Mouse (Mus musculus) stomach, postnatal 0 days (tissue): ENCODE results near the gene Afmid. TPM values are rescaled to one million over a fixed set of nuclear protein-coding genes. Genes with fewer than 3 reads are reported as not detected.

Experiments
- ATAC-seq: fragments of 200-750 bp; cut with Nextera tagmentation; 2 replicates; pipeline ENCODE4 v1.8.0; 2017; ENCODE audit not compliant: low FRiP score, low TSS enrichment
- DNase-seq: peaks from one replicate; pipeline ENCODE4 v3.0.0-alpha.2; 2016; ENCODE audit warnings: low spot score
- H3K27ac ChIP-seq: fragments of 300-500 bp; sonication (generic); replicated peaks from 2 replicates; pipeline ENCODE4 v1.5.1; 2014; ENCODE audit warnings: mild to moderate bottlenecking, control low read depth
- H3K27me3 ChIP-seq: fragments of 300-500 bp; sonication (generic); 2 replicates; pipeline ENCODE4 v1.6.1; 2014; ENCODE audit warnings: low read length; ENCODE audit not compliant: control insufficient read depth, insufficient read depth
- H3K36me3 ChIP-seq: fragments of 300-500 bp; sonication (generic); 2 replicates; pipeline ENCODE4 v1.6.1; 2014; ENCODE audit warnings: low read length, mixed read lengths; ENCODE audit not compliant: control insufficient read depth, insufficient read depth
- H3K4me1 ChIP-seq: fragments of 300-500 bp; sonication (generic); replicated peaks from 2 replicates; pipeline ENCODE4 v1.6.1; 2014; ENCODE audit warnings: antibody characterized with exemption; ENCODE audit not compliant: control insufficient read depth, insufficient read depth
- H3K4me2 ChIP-seq: fragments of 300-500 bp; sonication (generic); replicated peaks from 2 replicates; pipeline ENCODE4 v1.6.1; 2014; ENCODE audit warnings: low read depth, mild to moderate bottlenecking, control low read depth, moderate library complexity
- H3K4me3 ChIP-seq: fragments of 300-500 bp; sonication (generic); 2 replicates; pipeline ENCODE4 v1.5.1; 2014; ENCODE audit warnings: low read depth, low read length, control low read depth
- H3K9ac ChIP-seq: fragments of 300-500 bp; sonication (generic); 2 replicates; pipeline ENCODE4 v1.6.1; 2014; ENCODE audit warnings: mild to moderate bottlenecking, low read length, control low read depth, mixed read lengths
- H3K9me3 ChIP-seq: fragments of 300-500 bp; sonication (generic); 2 replicates; pipeline ENCODE4 v1.6.1; 2016; ENCODE audit warnings: low read length; ENCODE audit not compliant: control insufficient read depth
- CTCF ChIP-seq: IDR thresholded peaks from 2 replicates; pipeline ENCODE4 v1.5.1; 2016; ENCODE audit warnings: antibody characterized with exemption, low read depth, mild to moderate bottlenecking, moderate library complexity
- EP300 ChIP-seq: optimal IDR thresholded peaks from 2 replicates; pipeline ENCODE3; 2016; ENCODE audit warnings: antibody characterized with exemption
- WGBS: fragments of 180-500 bp; shearing (Covaris S2); extraction: QIAGEN DNeasy Blood & Tissue Kit; methylation state at CpG from one replicate; pipeline ENCODE4 v1.1.7; 2014; 5-methylcytosine and 5-hydroxymethylcytosine counted together
- polyA plus RNA-seq: library from polyadenylated mRNA; unstranded; fragments of >200 nt; fragmentation: Nextera tagmentation; extraction: Ambion mirVana; gene quantifications from 2 replicates; pipeline ENCODE4 v1.2.1, GENCODE M21; 2015

Gene Afmid
- polyA plus RNA-seq, 1 experiment from 2014 or later: 5.7 TPM

- WGBS: 76% methylated on average over 13 of the region's 13 CpGs
- no peak for DNase-seq
- H3K36me3 ChIP-seq: peaks cover 9% of the 10 kb centered on the region; the same call in 1 of the 2 replicates
Observed at GRCm38 (mm10) chr11:117816389-117816996, 9.2 kb upstream of the Afmid start.

DNA sequence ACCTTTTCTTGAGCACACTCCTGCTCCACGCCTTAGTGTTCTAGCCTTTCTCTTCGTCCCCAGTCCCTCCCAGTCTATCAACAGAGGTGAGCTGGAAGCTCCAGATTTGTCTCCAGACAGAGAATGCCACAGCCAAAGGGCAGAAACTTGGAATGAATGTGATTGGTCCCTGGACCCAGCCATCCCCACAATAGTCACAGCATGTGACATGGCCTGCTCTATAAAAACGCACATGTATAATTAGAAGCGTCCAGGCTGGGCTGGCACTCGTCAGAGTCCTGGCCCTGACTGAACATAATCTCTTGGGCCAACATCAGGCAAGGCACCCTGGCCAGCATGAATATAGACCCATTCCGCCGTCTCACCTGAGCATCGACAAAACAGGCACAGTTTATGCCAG lies 6.6 kb upstream of the Afmid start:
- no peak overlapping the region for H3K27ac ChIP-seq
- H3K4me3 ChIP-seq: no peak overlapping the region
- peaks cover 5% of the 10 kb centered on the region; the same call in 1 of the 2 replicates for H3K36me3 ChIP-seq
- no peaks in the 10 kb centered on the region for H3K9me3 ChIP-seq
- 73% methylated on average over 8 of the region's 8 CpGs for WGBS
- DNase-seq (no peak), ATAC-seq (no peak)
- no peak overlapping the region for H3K9ac ChIP-seq
- no peaks in the 10 kb centered on the region for H3K27me3 ChIP-seq
- H3K4me2 ChIP-seq: no peak overlapping the region
- H3K4me1 ChIP-seq: peaks cover 6% of the 10 kb centered on the region; the same call in 1 of the 2 replicates
- TF ChIP-seq EP300 (no peak), CTCF (no peak)

More at GRCm38 (mm10) chr11:117816389-117816996, 9.2 kb upstream of the Afmid start:
- H3K4me3 ChIP-seq: no peak overlapping the region
- H3K9me3 ChIP-seq: no peaks in the 10 kb centered on the region
- H3K27me3 ChIP-seq: no peaks in the 10 kb centered on the region
- H3K9ac ChIP-seq: no peak overlapping the region
- H3K4me1 ChIP-seq: no peaks in the 10 kb centered on the region
- peak; percentile 11; the same call in 1 of the 2 replicates for ATAC-seq
- TF ChIP-seq CTCF (no peak), EP300 (no peak)
- no peak overlapping the region for H3K27ac ChIP-seq
- no peak overlapping the region for H3K4me2 ChIP-seq

DNA sequence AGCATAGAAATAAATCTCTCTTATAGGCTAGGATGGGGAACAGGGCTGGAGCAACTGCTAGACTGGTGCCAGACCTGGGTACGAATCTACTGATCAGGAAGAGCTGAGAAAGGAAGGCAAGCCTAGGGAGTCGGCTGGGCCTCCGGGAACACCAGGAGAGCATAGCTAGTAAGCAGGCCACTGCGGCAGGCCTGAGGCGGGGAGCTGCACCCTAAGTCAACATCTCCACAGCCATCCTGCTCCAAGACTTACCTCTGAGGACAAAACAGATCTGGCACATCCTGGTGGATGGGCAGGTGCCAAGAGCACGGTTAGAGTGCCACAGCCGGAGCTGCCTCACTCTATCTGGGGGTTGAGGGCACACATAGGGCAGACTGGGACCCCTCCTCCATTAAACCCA lies 5.6 kb upstream of the Afmid start:
- peak; percentile 11; the same call in 1 of the 2 replicates for ATAC-seq
- TF ChIP-seq CTCF (no peak), EP300 (no peak)
- peaks cover 3% of the 10 kb centered on the region; the same call in 1 of the 2 replicates for H3K36me3 ChIP-seq

DNA sequence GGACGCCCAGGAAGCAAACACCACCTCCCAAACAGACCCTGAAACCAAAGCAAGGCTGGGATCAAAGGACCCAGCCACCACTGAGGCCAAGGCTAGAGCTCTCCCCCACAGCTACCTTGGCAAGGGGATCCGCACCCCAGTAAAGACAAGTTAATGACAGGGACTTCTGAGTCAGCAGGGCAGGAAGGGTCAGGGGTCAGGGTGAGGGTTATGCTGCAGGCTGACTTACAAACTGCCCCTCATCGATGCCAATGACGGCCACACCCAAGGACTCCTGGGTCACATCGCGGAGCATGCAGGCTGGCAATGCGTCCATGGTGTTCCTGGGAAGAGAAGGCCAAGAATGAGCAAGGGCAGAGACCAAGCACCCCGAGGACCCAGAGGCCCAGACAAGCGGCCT lies 3.9 kb upstream of the Afmid start:
- no peak for DNase-seq
- WGBS: 87% methylated on average over 9 of the region's 9 CpGs
- 0 out of 2 replicates have a peak overlapping the region, but pooled peaks have one; percentile 8 for H3K9ac ChIP-seq
- no peak for ATAC-seq
- peaks cover 3% of the 10 kb centered on the region; the same call in 1 of the 2 replicates for H3K36me3 ChIP-seq
- H3K4me2 ChIP-seq: no peak overlapping the region
- H3K27ac ChIP-seq: peak overlapping the region; percentile 87
- H3K4me3 ChIP-seq: no peak overlapping the region
- H3K27me3 ChIP-seq: no peaks in the 10 kb centered on the region
- no peaks in the 10 kb centered on the region for H3K9me3 ChIP-seq
- no peak for TF ChIP-seq EP300
- TF ChIP-seq CTCF: no peak
- peaks cover 6% of the 10 kb centered on the region for H3K4me1 ChIP-seq

More for the DNA sequence above, 5.6 kb upstream of the Afmid start:
- Histone ChIP-seq H3K9ac (no peak overlapping the region), H3K27me3 (no peaks in the 10 kb centered on the region), H3K4me1 (peaks cover 6% of the 10 kb centered on the region), H3K27ac (no peak overlapping the region), H3K4me2 (no peak overlapping the region), H3K9me3 (no peaks in the 10 kb centered on the region), H3K4me3 (no peak overlapping the region)
- peak; percentile 61 for DNase-seq
- WGBS: 80% methylated on average over 7 of the region's 7 CpGs

GRCm38 (mm10) chr11:117822728-117823241 lies 2.9 kb upstream of the Afmid start:
- no peak overlapping the region for H3K4me3 ChIP-seq
- H3K27me3 ChIP-seq: no peaks in the 10 kb centered on the region
- ATAC-seq (no peak), DNase-seq (peak; percentile 50)
- H3K9ac ChIP-seq: peak overlapping the region; percentile 48; the same call in 1 of the 2 replicates
- no peaks in the 10 kb centered on the region for H3K9me3 ChIP-seq
- H3K4me2 ChIP-seq: no peak overlapping the region
- H3K36me3 ChIP-seq: peaks cover 3% of the 10 kb centered on the region; the same call in 1 of the 2 replicates
- TF ChIP-seq EP300 (peak; percentile 29), CTCF (no peak)
- WGBS: 30% methylated on average over 7 of the region's 7 CpGs
- H3K27ac ChIP-seq: peak overlapping the region; percentile 87
- H3K4me1 ChIP-seq: peaks cover 6% of the 10 kb centered on the region

DNA sequence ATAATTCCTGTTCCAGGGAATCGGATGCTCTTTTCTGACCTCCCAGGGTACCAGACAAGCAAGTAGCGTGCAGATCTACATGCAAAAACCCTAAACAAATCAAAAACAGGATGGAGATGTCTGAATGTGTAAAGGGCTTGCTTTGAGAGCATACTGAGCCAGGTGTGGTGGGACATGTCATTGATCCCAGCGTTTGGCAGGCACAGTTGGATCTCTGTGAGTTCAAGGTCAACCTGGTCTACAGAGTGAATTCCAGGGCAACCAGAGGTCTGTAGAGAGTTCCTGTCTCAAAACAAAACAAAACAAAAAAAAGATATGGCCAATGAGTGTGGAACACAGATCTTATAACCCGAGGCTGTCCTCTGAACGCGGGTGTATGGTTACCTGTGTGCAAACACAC lies 2.3 kb upstream of the Afmid start:
- Histone ChIP-seq H3K4me2 (no peak overlapping the region; the same call in 1 of the 2 replicates), H3K9me3 (no peaks in the 10 kb centered on the region), H3K9ac (no peak overlapping the region), H3K36me3 (peaks cover 3% of the 10 kb centered on the region; the same call in 1 of the 2 replicates), H3K4me1 (peaks cover 6% of the 10 kb centered on the region), H3K27ac (peak overlapping the region; percentile 87), H3K4me3 (no peak overlapping the region), H3K27me3 (no peaks in the 10 kb centered on the region)
- no peak for DNase-seq
- 77% methylated on average over 6 of the region's 6 CpGs for WGBS
- TF ChIP-seq CTCF (no peak), EP300 (no peak)
- no peak for ATAC-seq
